Mouse (Mus musculus) MEL (cell line): ENCODE data around the gene Tcf21. TPM values are rescaled to one million over a fixed set of nuclear protein-coding genes. Genes with fewer than 3 reads are reported as not detected.

ENCODE experiments used
- DNase-seq: peaks from one replicate; pipeline ENCODE4 v3.0.0; 2011; ENCODE audit warnings: low read depth, low spot score
- H3K27ac ChIP-seq: 2 replicates; pipeline ENCODE4 v1.5.1; 2012; ENCODE audit warnings: low read depth, mild to moderate bottlenecking, control low read depth, low read length, moderate library complexity; ENCODE audit not compliant: control insufficient read depth
- H3K27me3 ChIP-seq, 2 experiments: fragments of 150-350 bp in 1 of 2; sonication (generic) in 1 of 2; 2 replicates each; pipeline ENCODE4 v1.6.1; 2012; ENCODE audit warnings: low read length in 2 of 2, mild to moderate bottlenecking in 2 of 2, improper control_type of control experiment in 1 of 2, moderate library complexity in 1 of 2; ENCODE audit not compliant: insufficient read depth in 2 of 2, control insufficient read depth in 1 of 2
- H3K36me3 ChIP-seq, 2 experiments: 2 replicates each; pipeline ENCODE4 v1.6.1; 2012 to 2014; ENCODE audit warnings: low read length in 2 of 2, improper control_type of control experiment in 1 of 2, inconsistent platforms in 1 of 2, mild to moderate bottlenecking in 1 of 2; ENCODE audit not compliant: insufficient read depth in 2 of 2, control insufficient read depth in 1 of 2
- H3K4me1 ChIP-seq, 2 experiments: fragments of 150-350 bp in 1 of 2; sonication (generic) in 1 of 2; 2 replicates each; pipeline ENCODE4 v1.6.1; 2012; ENCODE audit warnings: low read length in 2 of 2, improper control_type of control experiment in 1 of 2, mild to moderate bottlenecking in 1 of 2; ENCODE audit not compliant: insufficient read depth in 2 of 2, control insufficient read depth in 1 of 2
- H3K4me3 ChIP-seq, 2 experiments: fragments of 150-350 bp in 1 of 2; sonication (generic) in 1 of 2; 2 replicates each; pipeline ENCODE4 v1.5.1; 2012; ENCODE audit warnings: low read depth in 2 of 2, low read length in 2 of 2, mild to moderate bottlenecking in 2 of 2, moderate library complexity in 2 of 2, control low read depth in 1 of 2, improper control_type of control experiment in 1 of 2; ENCODE audit not compliant: control insufficient read depth in 1 of 2, insufficient read depth in 1 of 2
- H3K79me2 ChIP-seq: 2 replicates; pipeline ENCODE4 v1.6.1; 2012; ENCODE audit warnings: mild to moderate bottlenecking, low read length, moderate library complexity; ENCODE audit not compliant: control insufficient read depth, poor library complexity, insufficient read depth
- H3K9ac ChIP-seq: 2 replicates; pipeline ENCODE4 v1.6.1; 2012; ENCODE audit warnings: low read depth, mild to moderate bottlenecking, control low read depth, low read length, moderate library complexity; ENCODE audit not compliant: control insufficient read depth, poor library complexity, severe bottlenecking
- H3K9me3 ChIP-seq: fragments of 150-350 bp; sonication (generic); replicated peaks from 2 replicates; pipeline ENCODE4 v1.6.1; 2012; ENCODE audit warnings: mild to moderate bottlenecking, low read length, improper control_type of control experiment, moderate library complexity; ENCODE audit not compliant: insufficient read depth
- BHLHE40 ChIP-seq: IDR thresholded peaks from 2 replicates; pipeline ENCODE4 v1.6.1; 2012; ENCODE audit warnings: low read depth, mild to moderate bottlenecking, inconsistent platforms, low read length, improper control_type of control experiment, borderline replicate concordance
- CHD1 ChIP-seq: IDR thresholded peaks from 2 replicates; pipeline ENCODE4 v1.6.1; 2012; ENCODE audit warnings: low read depth, mild to moderate bottlenecking, inconsistent platforms, low read length, improper control_type of control experiment
- CTCF ChIP-seq, 3 experiments: IDR thresholded peaks in 2 of 3; conservative IDR thresholded peaks in 1 of 3; 2 replicates each; pipeline ENCODE4 v1.5.1; 2011 to 2012; ENCODE audit warnings: low read length in 3 of 3, low read depth in 2 of 3, mild to moderate bottlenecking in 2 of 3, improper control_type of control experiment in 1 of 3, inconsistent platforms in 1 of 3, mixed read lengths in 1 of 3, moderate library complexity in 1 of 3; ENCODE audit not compliant: control insufficient read depth in 1 of 3, insufficient read depth in 1 of 3, poor library complexity in 1 of 3, severe bottlenecking in 1 of 3
- E2F4 ChIP-seq: IDR thresholded peaks from 2 replicates; pipeline ENCODE4 v1.6.1; 2011; ENCODE audit warnings: low read depth, low read length, improper control_type of control experiment, borderline replicate concordance
- ELF1 ChIP-seq: IDR thresholded peaks from 2 replicates; pipeline ENCODE4 v1.6.1; 2014; ENCODE audit warnings: low read depth, mild to moderate bottlenecking, inconsistent platforms, low read length, improper control_type of control experiment, moderate library complexity
- GABPA ChIP-seq: IDR thresholded peaks from 2 replicates; pipeline ENCODE4 v1.6.1; 2012; ENCODE audit warnings: low read depth, mild to moderate bottlenecking, inconsistent platforms, low read length, improper control_type of control experiment, moderate library complexity
- JUND ChIP-seq: IDR thresholded peaks from 2 replicates; pipeline ENCODE4 v1.6.1; 2011; ENCODE audit warnings: low read depth, mild to moderate bottlenecking, improper control_type of control experiment, low read length
- MAFK ChIP-seq: IDR thresholded peaks from 2 replicates; pipeline ENCODE4 v1.6.1; 2011; ENCODE audit warnings: low read depth, mild to moderate bottlenecking, low read length, improper control_type of control experiment, borderline replicate concordance
- MAX ChIP-seq: IDR thresholded peaks from 2 replicates; pipeline ENCODE4 v1.6.1; 2011; ENCODE audit warnings: low read length, improper control_type of control experiment
- NELFE ChIP-seq: IDR thresholded peaks from 2 replicates; pipeline ENCODE4 v1.6.1; 2011; ENCODE audit warnings: low read depth, low read length, improper control_type of control experiment
- POLR2A ChIP-seq, 2 experiments: IDR thresholded peaks; 2 replicates each; pipeline ENCODE4 v1.6.1; 2011 to 2012; ENCODE audit warnings: low read length in 2 of 2, mild to moderate bottlenecking in 2 of 2, control low read depth in 1 of 2, improper control_type of control experiment in 1 of 2, low read depth in 1 of 2, moderate library complexity in 1 of 2; ENCODE audit not compliant: control insufficient read depth in 1 of 2, insufficient read depth in 1 of 2, poor library complexity in 1 of 2
- POLR2AphosphoS2 ChIP-seq: IDR thresholded peaks from 2 replicates; pipeline ENCODE4 v1.6.1; 2011; ENCODE audit warnings: low read length, improper control_type of control experiment
- POLR2AphosphoS5 ChIP-seq: IDR thresholded peaks from 2 replicates; pipeline ENCODE4 v1.6.1; 2012; ENCODE audit warnings: low read depth, borderline replicate concordance, mild to moderate bottlenecking, inconsistent platforms, low read length, moderate library complexity, mixed read lengths
- RAD21 ChIP-seq: IDR thresholded peaks from 2 replicates; pipeline ENCODE4 v1.6.1; 2011; ENCODE audit warnings: mild to moderate bottlenecking, low read depth, low read length, improper control_type of control experiment
- RCOR1 ChIP-seq: IDR thresholded peaks from 2 replicates; pipeline ENCODE4 v1.6.1; 2012; ENCODE audit warnings: low read depth, mild to moderate bottlenecking, inconsistent platforms, low read length, improper control_type of control experiment
- SMC3 ChIP-seq: IDR thresholded peaks from 2 replicates; pipeline ENCODE4 v1.6.1; 2011; ENCODE audit warnings: low read depth, low read length, improper control_type of control experiment
- TAL1 ChIP-seq: IDR thresholded peaks from 2 replicates; pipeline ENCODE4 v1.6.1; 2012; ENCODE audit warnings: mild to moderate bottlenecking, inconsistent platforms, low read length, moderate library complexity, mixed read lengths
- TBP ChIP-seq: IDR thresholded peaks from 2 replicates; pipeline ENCODE4 v1.8.0; 2011; ENCODE audit warnings: low read depth, low read length, improper control_type of control experiment
- UBTF ChIP-seq: IDR thresholded peaks from 2 replicates; pipeline ENCODE4 v1.6.1; 2012; ENCODE audit warnings: low read depth, mild to moderate bottlenecking, inconsistent platforms, low read length, improper control_type of control experiment, moderate library complexity, borderline replicate concordance; ENCODE audit not compliant: insufficient read depth
- USF2 ChIP-seq, 2 experiments: IDR thresholded peaks; 2 replicates each; pipeline ENCODE4 v1.6.1; 2011 to 2012; ENCODE audit warnings: improper control_type of control experiment in 2 of 2, low read length in 2 of 2, borderline replicate concordance in 1 of 2, inconsistent platforms in 1 of 2, low read depth in 1 of 2, mild to moderate bottlenecking in 1 of 2; ENCODE audit not compliant: insufficient read depth in 1 of 2
- ZKSCAN1 ChIP-seq: IDR thresholded peaks from 2 replicates; pipeline ENCODE4 v1.6.1; 2012; ENCODE audit warnings: low read depth, mild to moderate bottlenecking, inconsistent platforms, low read length, improper control_type of control experiment, moderate library complexity
- ZMIZ1 ChIP-seq: IDR thresholded peaks from 2 replicates; pipeline ENCODE4 v1.6.1; 2012; ENCODE audit warnings: low read depth, mild to moderate bottlenecking, inconsistent platforms, low read length, improper control_type of control experiment, moderate library complexity
- ZNF384 ChIP-seq: IDR thresholded peaks from 2 replicates; pipeline ENCODE4 v1.6.1; 2012; ENCODE audit warnings: low read depth, mild to moderate bottlenecking, inconsistent platforms, low read length, improper control_type of control experiment
- polyA plus RNA-seq, 2 experiments: library from polyadenylated mRNA; stranded (reverse) in 1 of 2; unstranded in 1 of 2; fragments of >175 nt in 1 of 2; fragments of >200 nt in 1 of 2; gene quantifications; 2 replicates each; pipeline versions ENCODE4 v1.2.1 to v1.2.4; 2012; ENCODE audit warnings: low replicate concordance in 2 of 2, low read depth in 1 of 2; ENCODE audit not compliant: insufficient read length in 2 of 2, insufficient read depth in 1 of 2, missing spikeins in 1 of 2
- total RNA-seq: library from RNA; depleted of rRNA; stranded (reverse); fragments of 300-350 nt; gene quantifications from 2 replicates; pipeline ENCODE4 v1.2.3, GENCODE M21; 2012

Tcf21 gene
- total and polyA plus RNA-seq, 3 experiments = not detected

- no peaks in the 10 kb centered on the region; a peak in 1 of 4 replicates for H3K27me3 ChIP-seq
- TF ChIP-seq TAL1 (no peak), SMC3 (no peak), CTCF (IDR thresholded peaks at IDR 0.05 in 2 of 3, conservative IDR thresholded peaks at IDR 0.05 in 1 of 3; ENCODE audit: control insufficient read depth in 1 of 3, insufficient read depth in 1 of 3, low read depth in 2 of 3, low read length in 3 of 3, poor library complexity in 1 of 3, severe bottlenecking in 1 of 3) (no peak), JUND (no peak), UBTF (no peak), POLR2AphosphoS5 (no peak), USF2 (IDR thresholded peaks at IDR 0.05; ENCODE audit: borderline replicate concordance in 1 of 2, insufficient read depth in 1 of 2, low read depth in 1 of 2, low read length in 2 of 2) (no peak), TBP (no peak), RAD21 (no peak)
- TF ChIP-seq, all 39 proteins: peak for 0
- H3K36me3 ChIP-seq = no peaks in the 10 kb centered on the region
- H3K79me2 ChIP-seq = no peaks in the 10 kb centered on the region
- no peak for DNase-seq
- no peaks in the 10 kb centered on the region for H3K9me3 ChIP-seq
- H3K4me1 ChIP-seq = no peaks in the 10 kb centered on the region
- no peak overlapping the region for H3K27ac ChIP-seq
- H3K9ac ChIP-seq = no peak overlapping the region
- H3K4me3 ChIP-seq = no peak overlapping the region
These were observed 619 bp downstream of the Tcf21 start for GRCm38 (mm10) chr10:22819239-22819870.

GRCm38 (mm10) chr10:22818600-22819238 lies 1.3 kb downstream of the Tcf21 start:
- H3K27ac ChIP-seq = no peak overlapping the region
- no peak overlapping the region for H3K9ac ChIP-seq
- no peak overlapping the region for H3K4me3 ChIP-seq

GRCm38 (mm10) chr10:22817976-22818375 lies 2.0 kb downstream of the Tcf21 start:
- no peak overlapping the region for H3K27ac ChIP-seq
- H3K9ac ChIP-seq = no peak overlapping the region
- no peaks in the 10 kb centered on the region for H3K9me3 ChIP-seq
- H3K36me3 ChIP-seq = no peaks in the 10 kb centered on the region
- TF ChIP-seq E2F4 (no peak), USF2 (IDR thresholded peaks at IDR 0.05; ENCODE audit: borderline replicate concordance in 1 of 2, insufficient read depth in 1 of 2, low read depth in 1 of 2, low read length in 2 of 2) (no peak), GABPA (no peak), ZMIZ1 (no peak), POLR2A (IDR thresholded peaks at IDR 0.05; ENCODE audit: control insufficient read depth in 1 of 2, insufficient read depth in 1 of 2, low read depth in 1 of 2, low read length in 2 of 2, poor library complexity in 1 of 2) (no peak), POLR2AphosphoS5 (no peak), CHD1 (no peak), MAX (no peak), BHLHE40 (no peak), POLR2AphosphoS2 (no peak), ELF1 (no peak), NELFE (no peak), ZNF384 (no peak)
- H3K4me1 ChIP-seq = no peaks in the 10 kb centered on the region
- no peak overlapping the region for H3K4me3 ChIP-seq
- no peak for DNase-seq
- H3K27me3 ChIP-seq = no peaks in the 10 kb centered on the region; a peak in 1 of 4 replicates
- H3K79me2 ChIP-seq = no peaks in the 10 kb centered on the region

More at GRCm38 (mm10) chr10:22818600-22819238, 1.3 kb downstream of the Tcf21 start:
- Histone ChIP-seq H3K79me2 (no peaks in the 10 kb centered on the region), H3K27me3 (no peaks in the 10 kb centered on the region; a peak in 1 of 4 replicates), H3K4me1 (no peaks in the 10 kb centered on the region), H3K9me3 (no peaks in the 10 kb centered on the region), H3K36me3 (no peaks in the 10 kb centered on the region)
- no peak for DNase-seq
- TF ChIP-seq ZKSCAN1 (no peak), ZMIZ1 (no peak), NELFE (no peak), MAFK (no peak), SMC3 (no peak), RCOR1 (no peak)
